9 mouse cellular contexts compared by ENCODE assay signal in genomic region chr2:165878907-165879361, GRCm38 (mm10). TPM values are rescaled to one million over a fixed set of nuclear protein-coding genes. Genes with fewer than 3 reads are reported as not detected.
A peak's percentile ranks its signal among the peaks of the same experiment; 100 is the strongest.
DNase-seq lines count a peak whose midpoint lies in the region; ATAC-seq and TF ChIP-seq lines count a peak whose summit lies in the region.
"Had no signal": no experiment of that assay in that cellular context is flagged by ENCODE, and none has a peak within 500 bp of the region (broad histone marks: within the 10 kb centered on the region; RNA-seq: fewer than 3 reads in every experiment).

No protein-coding gene starts in this region.

- peaks cover 70% of the 10 kb centered on the region for H3K36me3 ChIP-seq in E14TG2a.4 (ENCODE audit: insufficient read depth, low read length)
- peaks cover 27% of the 10 kb centered on the region for H3K36me3 ChIP-seq in heart, embryonic 13.5 days
- peaks cover 79% of the 10 kb centered on the region for H3K36me3 ChIP-seq in liver, embryonic 13.5 days

- TF ChIP-seq POLR2A in cerebellum, adult 2 months (IDR thresholded peaks at IDR 0.05; ENCODE audit: borderline replicate concordance, insufficient read depth, low read length): peak; percentile 33; the same call in 1 of the 2 replicates

- peak overlapping the region; percentile 99 for H3K27ac ChIP-seq in cerebellum, adult 2 months (ENCODE audit: insufficient read depth, low read length)
- peak overlapping the region; percentile 100 for H3K27ac ChIP-seq in heart, embryonic 13.5 days (replicated peaks)
- H3K27ac ChIP-seq in liver, embryonic 13.5 days: peak overlapping the region; percentile 100
- H3K27ac ChIP-seq: macrophage had no signal

- H3K9me3 ChIP-seq in E14TG2a.4 (ENCODE audit: low read length): no peaks in the 10 kb centered on the region
- H3K9me3 ChIP-seq in heart, embryonic 13.5 days: no peaks in the 10 kb centered on the region
- H3K9me3 ChIP-seq in liver, embryonic 13.5 days (replicated peaks): no peaks in the 10 kb centered on the region

- peak overlapping the region; percentile 82 for H3K9ac ChIP-seq in heart, embryonic 13.5 days
- H3K9ac ChIP-seq in liver, embryonic 13.5 days: peak overlapping the region; percentile 41

- peak overlapping the region; percentile 76 for H3K4me2 ChIP-seq in heart, embryonic 13.5 days
- peak overlapping the region; percentile 95 for H3K4me2 ChIP-seq in liver, embryonic 13.5 days

- WGBS in cerebellum, adult 2 months: 13% methylated on average over 8 of the region's 8 CpGs
- 32% methylated on average over 8 of the region's 8 CpGs for WGBS in heart, embryonic 13.5 days
- 75% methylated on average over 8 of the region's 8 CpGs for WGBS in liver, embryonic 13.5 days (ENCODE audit: insufficient replicate concordance)

- H3K4me1 ChIP-seq in cerebellum, adult 2 months (ENCODE audit: control insufficient read depth, insufficient read depth, low read length): peaks cover 62% of the 10 kb centered on the region
- H3K4me1 ChIP-seq in E14TG2a.4 (replicated peaks; ENCODE audit: low read depth, low read length): peaks cover 98% of the 10 kb centered on the region
- peaks cover 99% of the 10 kb centered on the region for H3K4me1 ChIP-seq in heart, embryonic 13.5 days
- peaks cover 98% of the 10 kb centered on the region for H3K4me1 ChIP-seq in liver, embryonic 13.5 days (replicated peaks)

- H3K27me3 ChIP-seq in cerebellum, adult 2 months (ENCODE audit: control insufficient read depth, insufficient read depth, low read length): no peaks in the 10 kb centered on the region
- H3K27me3 ChIP-seq in E14TG2a.4 (ENCODE audit: insufficient read depth, low read length): no peaks in the 10 kb centered on the region
- no peaks in the 10 kb centered on the region for H3K27me3 ChIP-seq in heart, embryonic 13.5 days (replicated peaks)
- no peaks in the 10 kb centered on the region for H3K27me3 ChIP-seq in liver, embryonic 13.5 days

- TF ChIP-seq CTCF in cerebellum, adult 2 months (IDR thresholded peaks at IDR 0.05; ENCODE audit: borderline replicate concordance, insufficient read depth, low read depth, low read length): no peak
- TF ChIP-seq CTCF in E14TG2a.4 (conservative IDR thresholded peaks at IDR 0.05; ENCODE audit: low read length): no peak

- DNase-seq in cerebellum, adult 2 months: peak; percentile 62 to 75
- DNase-seq in liver, embryonic 13.5 days: no peak
- no peak for DNase-seq in ovary, adult 18-20 months (ENCODE audit: low spot score)
- no peak for DNase-seq in embryo, embryonic 10 days (ENCODE audit: low spot score)
- DNase-seq in gastrocnemius, postnatal 4 days (ENCODE audit: low spot score in 2 of 2): no peak

- peak overlapping the region; percentile 61 for H3K4me3 ChIP-seq in cerebellum, adult 2 months (replicated peaks; ENCODE audit: insufficient read depth, low read depth, low read length)
- H3K4me3 ChIP-seq in E14TG2a.4 (replicated peaks; ENCODE audit: low read length): peak overlapping the region; percentile 61
- peak overlapping the region; percentile 24 for H3K4me3 ChIP-seq in heart, embryonic 13.5 days
- H3K4me3 ChIP-seq in liver, embryonic 13.5 days (replicated peaks): no peak overlapping the region

- ATAC-seq in cerebellum, adult (ENCODE audit: insufficient number of reproducible peaks, low FRiP score, low TSS enrichment): no peak
- no peak for ATAC-seq in heart, embryonic 13.5 days (ENCODE audit: extremely low read depth, insufficient number of reproducible peaks, low FRiP score, low TSS enrichment)
- no peak for ATAC-seq in liver, embryonic 13.5 days (ENCODE audit: low read depth)

RNA-seq across cellular contexts. Expression of gene Zmynd8, which starts 19.9 kb away (rescaled TPM):
- polyA plus RNA-seq in cerebellum, adult 2 months (2012; rRNA removed): 85.5 and 86.6 TPM in 2 replicates
- 41.5 and 42.4 TPM in 2 replicates for polyA plus RNA-seq in heart, embryonic 13.5 days (2015; fragmentation: Nextera tagmentation; extraction: Ambion mirVana)
- polyA plus RNA-seq in liver, embryonic 13.5 days (2015; fragmentation: Nextera tagmentation; extraction: Ambion mirVana): 26.5 and 28.3 TPM in 2 replicates
- 10 to 100 TPM; 39.0 to 39.6 TPM for total RNA-seq in gastrocnemius, postnatal 4 days (2021)

Comparison
In these comparisons a context has a peak if more than half of its experiments do, and no peak if none do; other contexts are left out.
1. DNase-seq: peak in cerebellum, adult 2 months (2 of 2); none in liver, embryonic 13.5 days (single experiment), ovary, adult 18-20 months (single experiment), embryo, embryonic 10 days (single experiment) and gastrocnemius, postnatal 4 days (0 of 2).
2. Peak in every context shown above with its lines, with median percentiles within 50 percentile points of each other: H3K27ac ChIP-seq.